Mouse (Mus musculus): ENCODE measurements around the gene Rab8a. TPM values are rescaled to one million over a fixed set of nuclear protein-coding genes. Genes with fewer than 3 reads are reported as not detected.
A peak's percentile ranks its signal among the peaks of the same experiment; 100 is the strongest.

The Rab8a gene
- polyA plus RNA-seq, 1 experiment from 2014 or later, result 177 TPM

DNA sequence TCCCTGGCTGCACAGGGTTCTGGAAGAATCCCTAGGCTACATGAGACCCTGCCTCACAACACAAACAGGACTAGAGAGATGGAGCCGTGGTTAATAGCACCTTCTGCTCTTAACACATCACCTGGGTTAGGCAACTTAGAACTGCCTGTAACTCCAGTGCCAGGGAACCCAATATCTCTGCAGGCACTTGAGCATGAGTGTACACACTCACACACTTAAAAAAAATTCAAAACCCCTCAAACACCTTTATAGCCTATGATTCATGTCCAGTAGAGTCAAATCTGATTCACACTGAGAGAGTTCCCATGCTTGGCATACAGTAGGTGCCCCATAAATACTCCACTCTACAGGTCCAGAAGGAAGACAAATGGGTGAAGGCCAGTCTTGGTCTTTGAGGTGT, 28.6 kb upstream of the Rab8a start:
- ATAC-seq, result no peak
- WGBS, result 87% methylated on average over 1 of the region's 1 CpGs
- Histone ChIP-seq H3K4me3 (ENCODE audit: low read length) (no peak overlapping the region), H3K4me1 (ENCODE audit: control insufficient read depth, insufficient read depth, low read length) (peaks cover 14% of the 10 kb centered on the region), H3K27ac (ENCODE audit: low read length) (0 out of 2 replicates have a peak overlapping the region, but pooled peaks have one; percentile 7), H3K36me3 (ENCODE audit: control insufficient read depth, insufficient read depth, low read length) (no peaks in the 10 kb centered on the region), H3K9me3 (ENCODE audit: control insufficient read depth, low read length) (no peaks in the 10 kb centered on the region), H3K27me3 (replicated peaks; ENCODE audit: control insufficient read depth, insufficient read depth, low read length) (no peaks in the 10 kb centered on the region), H3K4me2 (ENCODE audit: low read depth, low read length) (no peak overlapping the region), H3K9ac (ENCODE audit: low read depth, low read length) (no peak overlapping the region)

DNA sequence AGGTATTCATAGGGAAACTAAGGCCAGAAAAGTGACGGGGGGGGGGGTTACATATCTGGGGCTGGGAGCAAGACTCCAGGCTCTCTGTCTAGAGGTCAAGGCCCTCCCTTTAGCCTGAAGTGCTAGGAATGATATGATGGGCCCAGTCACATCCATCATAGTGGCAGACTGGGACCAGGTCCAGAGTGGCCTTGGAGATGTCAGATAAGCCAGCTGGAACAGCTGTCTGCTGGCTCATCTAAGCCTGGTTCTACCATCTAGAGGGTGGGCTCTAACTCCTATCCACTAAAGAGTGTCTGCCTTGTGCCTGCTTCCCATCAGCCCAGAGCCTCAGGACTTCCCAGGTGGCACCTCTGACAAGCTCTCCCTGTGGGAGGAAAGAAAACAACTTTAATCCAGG, 28.1 kb upstream of the Rab8a start:
- Histone ChIP-seq H3K4me2 (ENCODE audit: low read depth, low read length) (no peak overlapping the region), H3K4me3 (ENCODE audit: low read length) (no peak overlapping the region), H3K9me3 (ENCODE audit: control insufficient read depth, low read length) (no peaks in the 10 kb centered on the region), H3K4me1 (ENCODE audit: control insufficient read depth, insufficient read depth, low read length) (peaks cover 19% of the 10 kb centered on the region), H3K36me3 (ENCODE audit: control insufficient read depth, insufficient read depth, low read length) (no peaks in the 10 kb centered on the region), H3K27me3 (replicated peaks; ENCODE audit: control insufficient read depth, insufficient read depth, low read length) (no peaks in the 10 kb centered on the region), H3K9ac (ENCODE audit: low read depth, low read length) (no peak overlapping the region), H3K27ac (ENCODE audit: low read length) (0 out of 2 replicates have a peak overlapping the region, but pooled peaks have one; percentile 37)
- ATAC-seq, result no peak
- 58% methylated on average over 1 of the region's 1 CpGs for WGBS

- ATAC-seq, result no peak
- H3K36me3 ChIP-seq (ENCODE audit: control insufficient read depth, insufficient read depth, low read length), result no peaks in the 10 kb centered on the region
- peaks cover 21% of the 10 kb centered on the region for H3K4me1 ChIP-seq (ENCODE audit: control insufficient read depth, insufficient read depth, low read length)
- H3K9me3 ChIP-seq (ENCODE audit: control insufficient read depth, low read length), result no peaks in the 10 kb centered on the region
- no peak overlapping the region for H3K27ac ChIP-seq (ENCODE audit: low read length)
- WGBS, result 50% methylated on average over 1 of the region's 1 CpGs
- H3K27me3 ChIP-seq (replicated peaks; ENCODE audit: control insufficient read depth, insufficient read depth, low read length), result no peaks in the 10 kb centered on the region
- no peak overlapping the region for H3K4me3 ChIP-seq (ENCODE audit: low read length)
- H3K4me2 ChIP-seq (ENCODE audit: low read depth, low read length), result no peak overlapping the region
- H3K9ac ChIP-seq (ENCODE audit: low read depth, low read length), result no peak overlapping the region
Observed at GRCm38 (mm10) chr8:72133507-72133906, 27.5 kb upstream of the Rab8a start.

GRCm38 (mm10) chr8:72134756-72135445, 26.1 kb upstream of the Rab8a start, which contains the start of gene Tpm4:
Tpm4 (plus strand) TSS chr8:72134975.
- peak within 1 kb of the TSS; percentile 99 for H3K9ac ChIP-seq (ENCODE audit: low read depth, low read length)
- H3K27me3 ChIP-seq (replicated peaks; ENCODE audit: control insufficient read depth, insufficient read depth, low read length), result no peaks in the 10 kb centered on the region
- ATAC-seq, result peak; percentile 83
- peak within 1 kb of the TSS; percentile 88 for H3K4me3 ChIP-seq (ENCODE audit: low read length)
- peak within 1 kb of the TSS; percentile 100 for H3K27ac ChIP-seq (ENCODE audit: low read length)
- WGBS, result under 1% methylated on average over 42 of the region's 49 CpGs
- H3K4me1 ChIP-seq (ENCODE audit: control insufficient read depth, insufficient read depth, low read length), result peaks cover 21% of the 10 kb centered on the region
- H3K36me3 ChIP-seq (ENCODE audit: control insufficient read depth, insufficient read depth, low read length), result peaks cover 4% of the 10 kb centered on the region; the same call in 1 of the 2 replicates
- peak within 1 kb of the TSS; percentile 75 for H3K4me2 ChIP-seq (ENCODE audit: low read depth, low read length)
- no peaks in the 10 kb centered on the region for H3K9me3 ChIP-seq (ENCODE audit: control insufficient read depth, low read length)

- Histone ChIP-seq H3K36me3 (ENCODE audit: control insufficient read depth, insufficient read depth, low read length) (peaks cover 7% of the 10 kb centered on the region; the same call in 1 of the 2 replicates), H3K9me3 (ENCODE audit: control insufficient read depth, low read length) (no peaks in the 10 kb centered on the region), H3K4me2 (ENCODE audit: low read depth, low read length) (peak overlapping the region; percentile 75), H3K9ac (ENCODE audit: low read depth, low read length) (peak overlapping the region; percentile 99), H3K4me1 (ENCODE audit: control insufficient read depth, insufficient read depth, low read length) (peaks cover 21% of the 10 kb centered on the region), H3K27ac (ENCODE audit: low read length) (peak overlapping the region; percentile 100), H3K4me3 (ENCODE audit: low read length) (peak overlapping the region; percentile 88), H3K27me3 (replicated peaks; ENCODE audit: control insufficient read depth, insufficient read depth, low read length) (no peaks in the 10 kb centered on the region)
- under 1% methylated on average over 62 of the region's 62 CpGs for WGBS
- ATAC-seq, result peak; percentile 70
Observed at GRCm38 (mm10) chr8:72135446-72136301, 25.3 kb upstream of the Rab8a start.

- peak overlapping the region; percentile 99 for H3K9ac ChIP-seq (ENCODE audit: low read depth, low read length)
- peaks cover 21% of the 10 kb centered on the region for H3K4me1 ChIP-seq (ENCODE audit: control insufficient read depth, insufficient read depth, low read length)
- H3K27ac ChIP-seq (ENCODE audit: low read length), result peak overlapping the region; percentile 100
- peak overlapping the region; percentile 75 for H3K4me2 ChIP-seq (ENCODE audit: low read depth, low read length)
- H3K36me3 ChIP-seq (ENCODE audit: control insufficient read depth, insufficient read depth, low read length), result peaks cover 10% of the 10 kb centered on the region; the same call in 1 of the 2 replicates
- H3K9me3 ChIP-seq (ENCODE audit: control insufficient read depth, low read length), result no peaks in the 10 kb centered on the region
- H3K27me3 ChIP-seq (replicated peaks; ENCODE audit: control insufficient read depth, insufficient read depth, low read length), result no peaks in the 10 kb centered on the region
- WGBS, result under 1% methylated on average over 18 of the region's 18 CpGs
- H3K4me3 ChIP-seq (ENCODE audit: low read length), result peak overlapping the region; percentile 88
- ATAC-seq, result peak; percentile 57
Observed at GRCm38 (mm10) chr8:72136302-72136978, 24.6 kb upstream of the Rab8a start.

DNA sequence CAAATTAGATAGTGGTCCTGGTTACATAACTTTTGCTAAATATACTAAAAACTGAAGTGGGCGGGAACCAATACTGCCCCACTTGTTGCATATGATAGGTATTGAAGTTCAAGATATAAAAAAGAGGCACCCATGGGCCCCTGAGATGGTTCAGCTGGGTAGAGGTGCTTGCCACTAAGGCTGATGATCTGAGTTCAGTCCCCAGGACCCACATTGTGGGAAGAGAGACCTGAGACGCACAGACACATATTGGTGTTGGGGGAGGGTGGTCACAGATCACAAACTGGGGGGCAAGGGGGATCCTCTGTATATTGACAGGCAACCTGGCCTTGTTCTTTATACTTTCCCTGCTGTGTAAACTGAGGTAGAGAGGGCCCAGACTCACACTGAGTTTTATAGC, 23.6 kb upstream of the Rab8a start:
- no peak for ATAC-seq
- peaks cover 16% of the 10 kb centered on the region for H3K36me3 ChIP-seq (ENCODE audit: control insufficient read depth, insufficient read depth, low read length)
- 78% methylated on average over 2 of the region's 2 CpGs for WGBS
- peak overlapping the region; percentile 75 for H3K4me2 ChIP-seq (ENCODE audit: low read depth, low read length)
- no peaks in the 10 kb centered on the region for H3K27me3 ChIP-seq (replicated peaks; ENCODE audit: control insufficient read depth, insufficient read depth, low read length)
- H3K4me1 ChIP-seq (ENCODE audit: control insufficient read depth, insufficient read depth, low read length), result peaks cover 21% of the 10 kb centered on the region
- H3K9ac ChIP-seq (ENCODE audit: low read depth, low read length), result no peak overlapping the region
- H3K27ac ChIP-seq (ENCODE audit: low read length), result no peak overlapping the region; the same call in 1 of the 2 replicates
- H3K4me3 ChIP-seq (ENCODE audit: low read length), result peak overlapping the region; percentile 88
- no peaks in the 10 kb centered on the region for H3K9me3 ChIP-seq (ENCODE audit: control insufficient read depth, low read length)

DNA sequence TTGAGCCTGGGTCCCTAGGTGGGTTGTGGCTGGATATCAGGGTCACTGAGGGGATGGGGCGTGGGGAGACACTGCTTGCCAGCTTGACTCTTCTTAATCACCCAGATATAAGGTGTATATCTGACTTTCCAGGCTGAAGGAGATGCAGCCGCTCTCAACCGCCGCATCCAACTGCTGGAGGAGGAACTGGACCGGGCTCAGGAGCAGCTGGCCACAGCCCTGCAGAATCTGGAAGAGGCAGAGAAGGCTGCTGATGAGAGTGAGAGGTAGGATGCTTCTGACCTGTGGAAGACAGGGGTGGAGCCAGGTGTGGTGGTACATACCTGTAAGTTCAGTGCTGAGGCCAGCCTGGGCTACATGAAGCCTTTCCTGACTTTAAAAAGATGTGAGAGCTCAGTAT, 22.5 kb upstream of the Rab8a start:
- Histone ChIP-seq H3K9me3 (ENCODE audit: control insufficient read depth, low read length) (no peaks in the 10 kb centered on the region), H3K36me3 (ENCODE audit: control insufficient read depth, insufficient read depth, low read length) (peaks cover 24% of the 10 kb centered on the region), H3K4me1 (ENCODE audit: control insufficient read depth, insufficient read depth, low read length) (peaks cover 18% of the 10 kb centered on the region), H3K4me3 (ENCODE audit: low read length) (no peak overlapping the region), H3K27ac (ENCODE audit: low read length) (no peak overlapping the region), H3K9ac (ENCODE audit: low read depth, low read length) (no peak overlapping the region), H3K4me2 (ENCODE audit: low read depth, low read length) (no peak overlapping the region), H3K27me3 (replicated peaks; ENCODE audit: control insufficient read depth, insufficient read depth, low read length) (no peaks in the 10 kb centered on the region)
- WGBS, result 93% methylated on average over 5 of the region's 5 CpGs
- no peak for ATAC-seq

- no peaks in the 10 kb centered on the region for H3K9me3 ChIP-seq (ENCODE audit: control insufficient read depth, low read length)
- H3K36me3 ChIP-seq (ENCODE audit: control insufficient read depth, insufficient read depth, low read length), result peaks cover 57% of the 10 kb centered on the region
- H3K9ac ChIP-seq (ENCODE audit: low read depth, low read length), result no peak overlapping the region
- no peaks in the 10 kb centered on the region for H3K27me3 ChIP-seq (replicated peaks; ENCODE audit: control insufficient read depth, insufficient read depth, low read length)
- H3K4me2 ChIP-seq (ENCODE audit: low read depth, low read length), result no peak overlapping the region
- no peak for ATAC-seq
- H3K4me3 ChIP-seq (ENCODE audit: low read length), result no peak overlapping the region
- 91% methylated on average over 13 of the region's 13 CpGs for WGBS
- H3K4me1 ChIP-seq (ENCODE audit: control insufficient read depth, insufficient read depth, low read length), result peaks cover 15% of the 10 kb centered on the region
- H3K27ac ChIP-seq (ENCODE audit: low read length), result no peak overlapping the region
Observed at GRCm38 (mm10) chr8:72143256-72143824, 17.7 kb upstream of the Rab8a start.

Data from intestine, embryonic 16.5 days (tissue).